Mouse (Mus musculus): ENCODE data around the gene Spred2. TPM values are rescaled to one million over a fixed set of nuclear protein-coding genes. Genes with fewer than 3 reads are reported as not detected.

The Spred2 gene
- polyA plus RNA-seq, 1 experiment from 2014 or later: 9.6 TPM

DNA sequence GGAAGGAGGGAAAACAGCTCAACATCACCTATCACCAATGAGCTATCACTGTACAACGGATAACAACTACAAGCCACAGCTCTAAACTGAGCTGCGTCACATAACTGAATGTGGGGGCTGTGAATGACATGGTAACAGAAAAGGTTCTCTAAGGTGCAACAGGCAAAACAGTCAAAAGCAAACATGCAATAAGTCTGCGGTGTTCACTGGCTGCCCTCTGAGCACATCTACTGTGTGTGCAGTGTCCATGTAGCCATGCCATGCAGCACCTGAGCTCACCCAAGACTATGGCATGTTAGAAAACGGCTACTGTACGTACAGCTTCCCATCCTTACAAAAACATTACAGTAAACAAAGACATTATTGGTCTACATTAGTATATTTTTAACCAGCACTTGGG lies 148.7 kb downstream of the Spred2 start:
- no peak overlapping the region for H3K4me2 ChIP-seq (replicated peaks; ENCODE audit: low read depth, low read length)
- H3K36me3 ChIP-seq (ENCODE audit: control insufficient read depth, insufficient read depth, low read length): peaks cover 53% of the 10 kb centered on the region
- H3K27ac ChIP-seq (ENCODE audit: low read length): no peak overlapping the region
- no peak overlapping the region for H3K4me3 ChIP-seq (ENCODE audit: low read depth, low read length)
- 90% methylated on average over 5 of the region's 5 CpGs for WGBS
- H3K9me3 ChIP-seq (ENCODE audit: control insufficient read depth, low read depth, low read length): no peaks in the 10 kb centered on the region
- no peaks in the 10 kb centered on the region for H3K4me1 ChIP-seq (ENCODE audit: control insufficient read depth, insufficient read depth, low read length)
- ATAC-seq (ENCODE audit: insufficient number of reproducible peaks, insufficient read depth, low FRiP score, low read depth): no peak
- H3K9ac ChIP-seq (replicated peaks; ENCODE audit: low read depth, low read length): no peak overlapping the region
- H3K27me3 ChIP-seq (ENCODE audit: control insufficient read depth, insufficient read depth, low read length): no peaks in the 10 kb centered on the region

Other genes starting within 250 kb of the Spred2 start
- gene Actr2, start 188.5 kb downstream of the Spred2 start, polyA plus RNA-seq (2014; fragmentation: Nextera tagmentation; extraction: Ambion mirVana): 74.8 and 75.7 TPM in 2 replicates

All from stomach, embryonic 14.5 days (tissue).